Mouse (Mus musculus): Measurements from ENCODE around the gene Syn3. TPM values are rescaled to one million over a fixed set of nuclear protein-coding genes. Genes with fewer than 3 reads are reported as not detected.

Gene Syn3
- polyA plus RNA-seq, 1 experiment from 2014 or later = 5.9 TPM

- WGBS = 56% methylated on average over 3 of the region's 3 CpGs
- TF ChIP-seq CTCF (IDR thresholded peaks at IDR 0.05; ENCODE audit: low read depth) = peak; percentile 79
- H3K4me3 ChIP-seq (replicated peaks; ENCODE audit: low read depth, low read length) = no peak overlapping the region
- H3K9me3 ChIP-seq (replicated peaks; ENCODE audit: low read length) = no peaks in the 10 kb centered on the region
- DNase-seq (ENCODE audit: low spot score) (peak; percentile 62), ATAC-seq (replicated peaks; ENCODE audit: low FRiP score, low read depth) (no peak)
- no peaks in the 10 kb centered on the region for H3K27me3 ChIP-seq (ENCODE audit: insufficient read depth, low read length)
- H3K4me2 ChIP-seq (ENCODE audit: low read length) = no peak overlapping the region
- H3K9ac ChIP-seq (ENCODE audit: low read depth, low read length) = no peak overlapping the region
- no peaks in the 10 kb centered on the region for H3K36me3 ChIP-seq (ENCODE audit: insufficient read depth, low read length)
- no peak overlapping the region for H3K27ac ChIP-seq
- no peaks in the 10 kb centered on the region for H3K4me1 ChIP-seq (replicated peaks; ENCODE audit: insufficient read depth, low read length)
These were observed 316.4 kb downstream of the Syn3 start for GRCm38 (mm10) chr10:86182183-86182805.

- TF ChIP-seq CTCF (IDR thresholded peaks at IDR 0.05; ENCODE audit: low read depth) = no peak
- H3K27me3 ChIP-seq (ENCODE audit: insufficient read depth, low read length) = no peaks in the 10 kb centered on the region
- WGBS = 93% methylated on average over 2 of the region's 2 CpGs
These were observed 322.3 kb downstream of the Syn3 start for GRCm38 (mm10) chr10:86176411-86176810.

GRCm38 (mm10) chr10:86174017-86174416 is 324.7 kb downstream of the Syn3 start:
- Histone ChIP-seq H3K9ac (ENCODE audit: low read depth, low read length) (no peak overlapping the region), H3K36me3 (ENCODE audit: insufficient read depth, low read length) (no peaks in the 10 kb centered on the region), H3K4me2 (ENCODE audit: low read length) (no peak overlapping the region), H3K4me3 (replicated peaks; ENCODE audit: low read depth, low read length) (no peak overlapping the region), H3K27me3 (ENCODE audit: insufficient read depth, low read length) (no peaks in the 10 kb centered on the region), H3K4me1 (replicated peaks; ENCODE audit: insufficient read depth, low read length) (no peaks in the 10 kb centered on the region), H3K27ac (no peak overlapping the region), H3K9me3 (replicated peaks; ENCODE audit: low read length) (no peaks in the 10 kb centered on the region)
- DNase-seq (ENCODE audit: low spot score) (no peak), ATAC-seq (replicated peaks; ENCODE audit: low FRiP score, low read depth) (no peak)
- 78% methylated on average over 6 of the region's 6 CpGs for WGBS
- no peak for TF ChIP-seq CTCF (IDR thresholded peaks at IDR 0.05; ENCODE audit: low read depth)

More at GRCm38 (mm10) chr10:86176411-86176810, 322.3 kb downstream of the Syn3 start:
- Histone ChIP-seq H3K4me3 (replicated peaks; ENCODE audit: low read depth, low read length) (no peak overlapping the region), H3K4me1 (replicated peaks; ENCODE audit: insufficient read depth, low read length) (no peaks in the 10 kb centered on the region), H3K4me2 (ENCODE audit: low read length) (no peak overlapping the region), H3K36me3 (ENCODE audit: insufficient read depth, low read length) (no peaks in the 10 kb centered on the region), H3K9me3 (replicated peaks; ENCODE audit: low read length) (no peaks in the 10 kb centered on the region), H3K27ac (no peak overlapping the region), H3K9ac (ENCODE audit: low read depth, low read length) (no peak overlapping the region)
- ATAC-seq (replicated peaks; ENCODE audit: low FRiP score, low read depth) (no peak), DNase-seq (ENCODE audit: low spot score) (no peak)

GRCm38 (mm10) chr10:86173284-86173683 is 325.4 kb downstream of the Syn3 start:
- Histone ChIP-seq H3K4me2 (ENCODE audit: low read length) (no peak overlapping the region), H3K36me3 (ENCODE audit: insufficient read depth, low read length) (no peaks in the 10 kb centered on the region), H3K9me3 (replicated peaks; ENCODE audit: low read length) (no peaks in the 10 kb centered on the region), H3K4me3 (replicated peaks; ENCODE audit: low read depth, low read length) (no peak overlapping the region), H3K27ac (no peak overlapping the region), H3K9ac (ENCODE audit: low read depth, low read length) (no peak overlapping the region), H3K4me1 (replicated peaks; ENCODE audit: insufficient read depth, low read length) (no peaks in the 10 kb centered on the region), H3K27me3 (ENCODE audit: insufficient read depth, low read length) (no peaks in the 10 kb centered on the region)
- 92% methylated on average over 4 of the region's 4 CpGs for WGBS
- ATAC-seq (replicated peaks; ENCODE audit: low FRiP score, low read depth) (no peak), DNase-seq (ENCODE audit: low spot score) (no peak)
- no peak for TF ChIP-seq CTCF (IDR thresholded peaks at IDR 0.05; ENCODE audit: low read depth)

- Histone ChIP-seq H3K9ac (ENCODE audit: low read depth, low read length) (no peak overlapping the region), H3K4me1 (replicated peaks; ENCODE audit: insufficient read depth, low read length) (no peaks in the 10 kb centered on the region), H3K9me3 (replicated peaks; ENCODE audit: low read length) (no peaks in the 10 kb centered on the region), H3K4me2 (ENCODE audit: low read length) (no peak overlapping the region), H3K27me3 (ENCODE audit: insufficient read depth, low read length) (no peaks in the 10 kb centered on the region), H3K27ac (no peak overlapping the region), H3K4me3 (replicated peaks; ENCODE audit: low read depth, low read length) (no peak overlapping the region), H3K36me3 (ENCODE audit: insufficient read depth, low read length) (no peaks in the 10 kb centered on the region)
- ATAC-seq (replicated peaks; ENCODE audit: low FRiP score, low read depth) (no peak), DNase-seq (ENCODE audit: low spot score) (no peak)
- no peak for TF ChIP-seq CTCF (IDR thresholded peaks at IDR 0.05; ENCODE audit: low read depth)
- 100% methylated on average over 1 of the region's 1 CpGs for WGBS
These were observed 327.4 kb downstream of the Syn3 start for GRCm38 (mm10) chr10:86171246-86171645.

GRCm38 (mm10) chr10:86168084-86168483 is 330.6 kb downstream of the Syn3 start:
- 70% methylated on average over 2 of the region's 2 CpGs for WGBS
- H3K4me2 ChIP-seq (ENCODE audit: low read length) = no peak overlapping the region
- H3K9ac ChIP-seq (ENCODE audit: low read depth, low read length) = no peak overlapping the region
- H3K4me3 ChIP-seq (replicated peaks; ENCODE audit: low read depth, low read length) = no peak overlapping the region
- ATAC-seq (replicated peaks; ENCODE audit: low FRiP score, low read depth) = no peak
- H3K9me3 ChIP-seq (replicated peaks; ENCODE audit: low read length) = no peaks in the 10 kb centered on the region
- H3K27me3 ChIP-seq (ENCODE audit: insufficient read depth, low read length) = no peaks in the 10 kb centered on the region
- no peaks in the 10 kb centered on the region for H3K36me3 ChIP-seq (ENCODE audit: insufficient read depth, low read length)
- TF ChIP-seq CTCF (IDR thresholded peaks at IDR 0.05; ENCODE audit: low read depth) = no peak
- no peak overlapping the region for H3K27ac ChIP-seq
- H3K4me1 ChIP-seq (replicated peaks; ENCODE audit: insufficient read depth, low read length) = no peaks in the 10 kb centered on the region
- DNase-seq (ENCODE audit: low spot score) = no peak

- H3K4me3 ChIP-seq (replicated peaks; ENCODE audit: low read depth, low read length) = no peak overlapping the region
- DNase-seq (ENCODE audit: low spot score) = peak; percentile 40
- WGBS = 9% methylated on average over 4 of the region's 4 CpGs
- peaks cover 2% of the 10 kb centered on the region for H3K4me1 ChIP-seq (replicated peaks; ENCODE audit: insufficient read depth, low read length)
- no peak overlapping the region for H3K4me2 ChIP-seq (ENCODE audit: low read length)
- no peak overlapping the region for H3K9ac ChIP-seq (ENCODE audit: low read depth, low read length)
- no peaks in the 10 kb centered on the region for H3K27me3 ChIP-seq (ENCODE audit: insufficient read depth, low read length)
- H3K36me3 ChIP-seq (ENCODE audit: insufficient read depth, low read length) = no peaks in the 10 kb centered on the region
- no peaks in the 10 kb centered on the region for H3K9me3 ChIP-seq (replicated peaks; ENCODE audit: low read length)
- TF ChIP-seq CTCF (IDR thresholded peaks at IDR 0.05; ENCODE audit: low read depth) = no peak
- ATAC-seq (replicated peaks; ENCODE audit: low FRiP score, low read depth) = no peak
- 0 out of 2 replicates have a peak overlapping the region, but pooled peaks have one; percentile 47 for H3K27ac ChIP-seq
These were observed 331.8 kb downstream of the Syn3 start for GRCm38 (mm10) chr10:86166854-86167268.

All from kidney, postnatal 0 days (tissue).